Mouse (Mus musculus) ES-Bruce4 (cell line): ENCODE measurements around the gene Smco4. TPM values are rescaled to one million over a fixed set of nuclear protein-coding genes. Genes with fewer than 3 reads are reported as not detected.

ENCODE experiments used
- H3K27ac ChIP-seq: 2 replicates; pipeline ENCODE4 v1.5.1; 2012; ENCODE audit warnings: low read length, inconsistent platforms; ENCODE audit not compliant: insufficient read depth
- H3K27me3 ChIP-seq: 2 replicates; pipeline ENCODE4 v1.6.1; 2012; ENCODE audit warnings: mild to moderate bottlenecking, low read length, inconsistent platforms; ENCODE audit not compliant: control insufficient read depth, poor library complexity, insufficient read depth, severe bottlenecking
- H3K36me3 ChIP-seq: 2 replicates; pipeline ENCODE4 v1.6.1; 2012; ENCODE audit warnings: inconsistent platforms, mild to moderate bottlenecking, low read length, moderate library complexity; ENCODE audit not compliant: control insufficient read depth, poor library complexity, insufficient read depth, severe bottlenecking
- H3K4me1 ChIP-seq: one replicate; pipeline ENCODE4 v1.8.1; 2011; ENCODE audit warnings: low read length; ENCODE audit not compliant: control insufficient read depth, insufficient read depth
- H3K4me3 ChIP-seq: 2 replicates; pipeline ENCODE4 v1.5.1; 2011; ENCODE audit warnings: low read depth, mild to moderate bottlenecking, low read length
- H3K9ac ChIP-seq: 2 replicates; pipeline ENCODE4 v1.6.1; 2012; ENCODE audit warnings: low read depth, mild to moderate bottlenecking, inconsistent platforms; ENCODE audit not compliant: poor library complexity, severe bottlenecking
- H3K9me3 ChIP-seq: replicated peaks from 2 replicates; pipeline ENCODE4 v1.6.1; 2012; ENCODE audit warnings: mild to moderate bottlenecking, low read length, inconsistent platforms; ENCODE audit not compliant: control insufficient read depth, poor library complexity, insufficient read depth, severe bottlenecking
- CTCF ChIP-seq: IDR thresholded peaks from one replicate; pipeline ENCODE4 v1.8.1; 2011; ENCODE audit warnings: low read depth, low read length
- EP300 ChIP-seq: IDR thresholded peaks from 2 replicates; pipeline ENCODE4 v1.6.1; 2011; ENCODE audit warnings: low read depth, low read length; ENCODE audit not compliant: insufficient read depth
- POLR2A ChIP-seq: IDR thresholded peaks from one replicate; pipeline ENCODE4 v1.8.1; 2011; ENCODE audit warnings: low read length; ENCODE audit not compliant: insufficient read depth
- polyA plus RNA-seq: library from polyadenylated mRNA; stranded (reverse); fragments of >200 nt; gene quantifications from 2 replicates; pipeline ENCODE4 v1.2.4, GENCODE M21; 2011; ENCODE audit warnings: low read depth; ENCODE audit not compliant: missing spikeins, insufficient read depth, insufficient read length

Smco4 gene
- polyA plus RNA-seq, 1 experiment: 12.2 TPM

- no peak overlapping the region for H3K27ac ChIP-seq
- TF ChIP-seq POLR2A: no peak
- TF ChIP-seq CTCF: no peak
- no peak for TF ChIP-seq EP300
Measured at GRCm38 (mm10) chr9:15510557-15511310, 17.5 kb downstream of the Smco4 start.

DNA sequence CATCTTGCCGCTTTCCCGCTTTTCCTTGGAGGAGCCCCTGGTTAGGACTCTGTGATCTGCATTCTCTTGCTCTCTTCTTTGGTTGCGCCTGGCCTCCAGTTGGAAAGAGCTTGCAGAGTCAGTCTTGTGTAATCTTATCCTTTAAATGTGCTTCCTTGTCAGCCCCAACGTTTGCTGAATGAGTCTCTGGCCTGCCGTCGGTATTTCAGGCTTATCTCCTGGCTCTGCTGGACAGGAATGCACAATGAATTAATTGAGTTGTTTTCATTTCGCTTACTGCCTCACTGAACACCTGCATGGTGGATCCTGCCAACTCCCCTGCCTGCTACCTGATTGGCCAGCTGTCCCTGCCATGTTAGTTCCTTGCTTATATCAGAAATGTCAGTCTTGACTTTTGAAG is 19.7 kb downstream of the Smco4 start:
- Histone ChIP-seq H3K27me3 (no peaks in the 10 kb centered on the region), H3K9ac (no peak overlapping the region), H3K9me3 (no peaks in the 10 kb centered on the region), H3K27ac (no peak overlapping the region), H3K36me3 (no peaks in the 10 kb centered on the region), H3K4me3 (no peak overlapping the region), H3K4me1 (no peaks in the 10 kb centered on the region)
- TF ChIP-seq EP300 (no peak), POLR2A (no peak), CTCF (no peak)

More at GRCm38 (mm10) chr9:15510557-15511310, 17.5 kb downstream of the Smco4 start:
- Histone ChIP-seq H3K9ac (no peak overlapping the region), H3K36me3 (no peaks in the 10 kb centered on the region), H3K4me3 (no peak overlapping the region), H3K9me3 (no peaks in the 10 kb centered on the region), H3K27me3 (no peaks in the 10 kb centered on the region), H3K4me1 (no peaks in the 10 kb centered on the region)

- H3K27me3 ChIP-seq: no peaks in the 10 kb centered on the region
- TF ChIP-seq EP300 (no peak), POLR2A (no peak), CTCF (no peak)
- no peak overlapping the region for H3K9ac ChIP-seq
- H3K9me3 ChIP-seq: no peaks in the 10 kb centered on the region
- no peaks in the 10 kb centered on the region for H3K36me3 ChIP-seq
- no peak overlapping the region for H3K27ac ChIP-seq
- no peaks in the 10 kb centered on the region for H3K4me1 ChIP-seq
- H3K4me3 ChIP-seq: no peak overlapping the region
Measured at GRCm38 (mm10) chr9:15516007-15516406, 22.8 kb downstream of the Smco4 start.

DNA sequence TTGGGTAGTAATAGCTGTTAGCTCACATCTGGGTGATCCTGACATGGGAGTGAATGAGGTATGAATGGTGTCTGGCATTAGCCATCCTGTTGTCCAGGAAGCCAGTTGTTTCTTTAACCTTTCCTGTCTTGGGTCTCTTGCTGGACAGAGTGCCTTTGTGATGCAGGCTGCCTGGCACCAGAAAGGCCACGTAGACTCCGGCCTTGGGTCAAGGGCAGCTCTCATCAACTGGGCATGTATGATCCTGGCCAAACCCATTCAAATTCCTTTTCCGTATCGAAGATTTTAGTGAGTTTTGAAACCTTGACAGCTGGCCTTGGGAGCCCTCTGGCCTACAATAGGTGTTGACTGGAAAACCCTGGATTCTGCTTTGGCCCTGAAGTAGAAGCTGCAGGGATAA is 24.7 kb downstream of the Smco4 start:
- Histone ChIP-seq H3K4me1 (no peaks in the 10 kb centered on the region), H3K27ac (no peak overlapping the region), H3K27me3 (no peaks in the 10 kb centered on the region), H3K4me3 (no peak overlapping the region), H3K36me3 (no peaks in the 10 kb centered on the region), H3K9ac (no peak overlapping the region), H3K9me3 (no peaks in the 10 kb centered on the region)
- TF ChIP-seq POLR2A (no peak), EP300 (no peak), CTCF (no peak)

DNA sequence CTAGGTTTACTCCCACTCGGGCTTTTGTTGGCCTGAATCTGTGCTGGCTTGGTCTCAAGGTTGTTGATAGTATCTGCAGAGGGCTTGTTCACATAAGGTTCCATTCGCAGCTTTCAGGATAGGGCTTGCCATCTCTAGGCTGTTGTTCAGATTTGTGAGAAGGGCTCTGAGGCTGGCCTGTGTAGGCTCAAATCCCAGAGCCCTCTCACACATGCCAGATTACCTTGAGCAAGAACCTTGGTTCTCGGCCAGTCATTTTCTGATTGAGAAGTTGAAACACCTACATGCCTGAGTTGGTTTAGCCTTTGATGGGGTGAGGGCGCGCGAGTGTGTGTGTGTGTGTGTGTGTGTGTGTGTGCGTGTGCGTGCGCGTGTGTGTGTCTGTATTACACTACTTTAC is 29.1 kb downstream of the Smco4 start:
- no peak overlapping the region for H3K27ac ChIP-seq
- no peak overlapping the region for H3K9ac ChIP-seq
- H3K4me1 ChIP-seq: no peaks in the 10 kb centered on the region
- H3K27me3 ChIP-seq: no peaks in the 10 kb centered on the region
- H3K4me3 ChIP-seq: no peak overlapping the region
- no peaks in the 10 kb centered on the region for H3K36me3 ChIP-seq
- H3K9me3 ChIP-seq: no peaks in the 10 kb centered on the region
- TF ChIP-seq POLR2A (no peak), EP300 (no peak), CTCF (no peak)

GRCm38 (mm10) chr9:15522887-15523286 is 29.7 kb downstream of the Smco4 start:
- Histone ChIP-seq H3K27ac (no peak overlapping the region), H3K9me3 (no peaks in the 10 kb centered on the region), H3K4me3 (no peak overlapping the region), H3K27me3 (no peaks in the 10 kb centered on the region), H3K36me3 (no peaks in the 10 kb centered on the region), H3K9ac (no peak overlapping the region), H3K4me1 (no peaks in the 10 kb centered on the region)
- TF ChIP-seq EP300 (no peak), POLR2A (no peak), CTCF (no peak)
